Mouse (Mus musculus) small intestine, adult 2 months (tissue): Measurements from ENCODE around the gene Llcfc1. TPM values are rescaled to one million over a fixed set of nuclear protein-coding genes. Genes with fewer than 3 reads are reported as not detected.

Experiments used
- H3K27ac ChIP-seq: fragments of 200-500 bp; 2 replicates; pipeline ENCODE4 v1.5.1; 2012; ENCODE audit warnings: low read depth, low read length, control low read depth, inconsistent platforms; ENCODE audit not compliant: insufficient read depth
- H3K27me3 ChIP-seq: fragments of 200-500 bp; 2 replicates; pipeline ENCODE4 v1.6.1; 2012; ENCODE audit warnings: mild to moderate bottlenecking, moderate library complexity, low read length, inconsistent platforms; ENCODE audit not compliant: control insufficient read depth, insufficient read depth
- H3K36me3 ChIP-seq: fragments of 200-500 bp; 2 replicates; pipeline ENCODE4 v1.6.1; 2012; ENCODE audit warnings: mild to moderate bottlenecking, low read length, control low read depth, inconsistent platforms; ENCODE audit not compliant: control insufficient read depth, insufficient read depth
- H3K4me1 ChIP-seq: fragments of 200-500 bp; 2 replicates; pipeline ENCODE4 v1.6.1; 2012; ENCODE audit warnings: low read length, inconsistent platforms, mixed read lengths; ENCODE audit not compliant: control insufficient read depth, insufficient read depth, insufficient read length
- H3K4me3 ChIP-seq: fragments of 200-500 bp; 2 replicates; pipeline ENCODE4 v1.5.1; 2012; ENCODE audit warnings: low read depth, mild to moderate bottlenecking, control low read depth, inconsistent platforms, low read length, moderate library complexity
- CTCF ChIP-seq: fragments of 200-500 bp; IDR thresholded peaks from 2 replicates; pipeline ENCODE4 v1.5.1; 2012; ENCODE audit warnings: low read depth, mild to moderate bottlenecking, control low read depth, inconsistent platforms, low read length, moderate library complexity, mixed read lengths; ENCODE audit not compliant: insufficient replicate concordance, insufficient read length; ENCODE audit errors: extremely low read depth
- POLR2A ChIP-seq: fragments of 200-500 bp; IDR thresholded peaks from 2 replicates; pipeline ENCODE4 v1.6.1; 2012; ENCODE audit warnings: low read depth, mild to moderate bottlenecking, control low read depth, inconsistent platforms, low read length, moderate library complexity
- WGBS: fragments of 180-500 bp; shearing (Covaris S2); methylation state at CpG from one replicate; pipeline ENCODE4 v1.1.7; 2018; 5-methylcytosine and 5-hydroxymethylcytosine counted together
- polyA plus RNA-seq: library from polyadenylated mRNA; depleted of rRNA; stranded (reverse); fragments of >200 nt; gene quantifications from 2 replicates; pipeline ENCODE4 v1.2.3, GENCODE M21; 2012

Gene Llcfc1
- polyA plus RNA-seq, 1 experiment, result not detected

DNA sequence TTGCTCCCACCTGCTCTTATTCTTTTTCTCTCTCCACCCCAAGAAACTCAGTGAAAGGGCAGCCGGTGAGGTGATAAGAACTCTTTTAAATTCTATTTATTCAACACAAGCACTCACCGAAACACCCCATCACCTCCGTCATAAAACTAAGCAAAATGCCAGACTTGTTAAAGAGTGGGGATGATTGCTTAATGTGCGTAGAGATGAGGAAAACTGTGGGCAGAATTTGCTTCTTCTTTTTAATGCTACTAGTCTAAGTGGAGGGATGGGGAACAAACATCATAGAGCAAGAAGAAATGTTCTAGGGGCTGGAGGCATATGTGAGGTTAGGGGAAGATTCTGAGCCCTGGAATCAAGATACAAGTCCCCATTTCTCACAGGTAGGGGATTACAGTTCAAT is 41.5 kb upstream of the Llcfc1 start:
- WGBS, result 68% methylated on average over 4 of the region's 4 CpGs
- H3K36me3 ChIP-seq, result no peaks in the 10 kb centered on the region
- no peaks in the 10 kb centered on the region for H3K27me3 ChIP-seq
- no peak overlapping the region for H3K27ac ChIP-seq
- no peak overlapping the region for H3K4me3 ChIP-seq
- H3K4me1 ChIP-seq, result no peaks in the 10 kb centered on the region
- TF ChIP-seq CTCF (no peak), POLR2A (no peak)

GRCm38 (mm10) chr6:41643227-41643626 is 41.0 kb upstream of the Llcfc1 start:
- no peaks in the 10 kb centered on the region for H3K4me1 ChIP-seq
- TF ChIP-seq CTCF, result no peak
- TF ChIP-seq POLR2A, result no peak
- no peaks in the 10 kb centered on the region for H3K36me3 ChIP-seq
- WGBS, result 56% methylated on average over 3 of the region's 3 CpGs
- no peaks in the 10 kb centered on the region for H3K27me3 ChIP-seq
- no peak overlapping the region for H3K4me3 ChIP-seq
- no peak overlapping the region for H3K27ac ChIP-seq

DNA sequence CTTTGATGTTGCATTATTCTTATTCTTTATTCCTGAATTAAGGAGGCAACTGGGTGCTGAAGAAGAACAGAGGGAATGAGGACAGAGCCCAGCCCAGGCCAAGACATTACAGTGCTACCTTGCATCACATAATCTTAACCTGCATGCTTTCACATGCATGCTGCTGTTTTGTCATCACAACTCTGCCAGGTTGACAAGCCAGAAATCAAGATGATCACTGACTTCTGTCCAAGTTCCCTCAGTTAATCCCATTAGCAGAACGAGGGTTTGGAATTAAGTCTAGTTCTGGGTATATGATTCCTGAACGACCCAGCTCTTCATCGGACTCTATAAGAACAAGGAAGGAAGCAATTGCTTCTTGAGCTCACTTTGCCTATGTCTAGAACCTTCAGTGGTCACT is 38.0 kb upstream of the Llcfc1 start:
- WGBS, result 83% methylated on average over 3 of the region's 3 CpGs
- H3K27ac ChIP-seq, result no peak overlapping the region
- H3K4me1 ChIP-seq, result no peaks in the 10 kb centered on the region
- no peaks in the 10 kb centered on the region for H3K27me3 ChIP-seq
- TF ChIP-seq CTCF (no peak), POLR2A (no peak)
- H3K4me3 ChIP-seq, result no peak overlapping the region
- H3K36me3 ChIP-seq, result no peaks in the 10 kb centered on the region

DNA sequence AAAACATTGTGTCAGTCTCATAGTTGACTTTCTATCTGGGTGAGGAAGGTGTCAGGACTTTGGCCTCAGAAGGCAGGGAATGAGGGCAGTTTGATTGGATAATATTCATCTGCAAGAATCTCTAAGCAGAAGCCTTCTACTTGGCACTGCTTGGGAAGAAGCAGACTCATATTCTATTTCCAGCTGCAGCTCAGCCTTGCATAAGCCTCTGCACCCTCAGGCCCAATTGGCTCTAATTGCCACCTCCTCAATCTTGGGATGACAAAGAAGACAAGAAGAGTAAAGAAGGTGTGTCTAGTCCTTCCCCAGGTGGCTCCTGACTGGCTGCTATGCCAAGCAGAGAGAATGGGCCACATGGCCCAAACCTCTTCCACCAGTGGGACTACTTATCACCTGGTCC is 37.6 kb upstream of the Llcfc1 start:
- no peaks in the 10 kb centered on the region for H3K4me1 ChIP-seq

DNA sequence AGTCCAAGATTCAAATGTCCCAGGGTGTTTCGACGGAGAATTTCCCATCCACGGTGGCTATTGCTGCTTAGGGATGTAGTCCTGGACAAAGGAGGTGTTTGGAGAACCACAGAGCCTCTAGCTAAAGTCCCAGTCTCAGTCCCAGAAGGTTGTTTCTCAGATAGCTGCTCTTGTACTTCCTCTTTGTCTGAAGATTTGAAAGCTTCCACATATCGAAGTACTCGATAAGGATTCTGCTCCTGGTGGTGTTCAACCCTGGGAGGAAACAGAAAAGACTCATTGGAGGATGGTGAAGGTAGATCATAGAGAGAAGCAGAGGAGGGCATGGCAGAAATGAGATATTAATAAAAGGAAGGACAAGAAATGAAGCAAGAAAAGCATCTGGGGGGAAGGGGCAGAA is 31.1 kb upstream of the Llcfc1 start:
- TF ChIP-seq CTCF (no peak), POLR2A (no peak)
- H3K27me3 ChIP-seq, result no peaks in the 10 kb centered on the region
- no peak overlapping the region for H3K27ac ChIP-seq
- no peak overlapping the region for H3K4me3 ChIP-seq
- no peaks in the 10 kb centered on the region for H3K36me3 ChIP-seq
- 91% methylated on average over 5 of the region's 5 CpGs for WGBS
- H3K4me1 ChIP-seq, result no peaks in the 10 kb centered on the region

More for the DNA sequence above, 37.6 kb upstream of the Llcfc1 start:
- TF ChIP-seq CTCF, result no peak
- no peak for TF ChIP-seq POLR2A
- Histone ChIP-seq H3K36me3 (no peaks in the 10 kb centered on the region), H3K27me3 (no peaks in the 10 kb centered on the region), H3K27ac (no peak overlapping the region), H3K4me3 (no peak overlapping the region)

DNA sequence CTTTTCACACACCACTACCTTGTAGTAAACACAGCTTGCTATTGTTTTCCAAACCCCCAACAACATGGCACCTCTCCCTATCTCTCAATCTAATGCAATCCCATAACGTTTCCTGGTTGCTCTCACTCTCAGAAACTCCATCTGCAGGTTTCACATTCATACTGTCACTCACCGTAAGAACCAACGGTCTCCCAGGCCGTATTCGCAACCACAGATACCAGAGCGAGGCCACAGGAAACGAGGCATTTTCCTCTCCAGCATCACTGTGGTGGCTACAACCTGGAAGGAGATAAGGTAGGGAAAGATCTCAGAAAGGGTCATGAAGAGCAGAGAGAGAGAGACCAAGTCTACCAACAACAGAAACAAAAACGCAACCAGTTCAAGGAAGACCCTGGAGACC is 29.6 kb upstream of the Llcfc1 start:
- no peak overlapping the region for H3K4me3 ChIP-seq
- WGBS, result 79% methylated on average over 8 of the region's 8 CpGs
- no peak for TF ChIP-seq CTCF
- no peak for TF ChIP-seq POLR2A

DNA sequence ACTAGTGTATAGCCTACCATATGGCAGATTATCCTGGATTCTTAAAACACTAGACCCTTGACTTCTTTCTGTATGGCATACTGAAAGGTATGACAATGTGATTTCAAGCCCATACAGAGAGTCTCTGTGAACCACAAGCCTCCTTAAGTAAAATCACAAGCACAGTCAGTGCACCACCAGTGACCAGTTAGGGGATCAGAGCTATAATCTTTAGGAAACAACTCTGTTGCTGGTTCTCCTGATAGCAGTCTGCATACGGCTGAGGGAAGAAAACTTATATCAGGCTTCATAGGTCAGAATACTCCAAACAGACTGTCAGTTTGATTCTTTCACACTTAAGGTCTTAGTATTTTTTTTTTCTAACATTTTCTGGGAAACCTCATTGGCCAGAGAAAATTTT is 25.7 kb upstream of the Llcfc1 start:
- no peak overlapping the region for H3K4me3 ChIP-seq
- no peak overlapping the region for H3K27ac ChIP-seq
- no peaks in the 10 kb centered on the region for H3K27me3 ChIP-seq
- TF ChIP-seq CTCF (no peak), POLR2A (no peak)
- 70% methylated on average over 1 of the region's 1 CpGs for WGBS
- no peaks in the 10 kb centered on the region for H3K36me3 ChIP-seq
- no peaks in the 10 kb centered on the region for H3K4me1 ChIP-seq

More for the DNA sequence above, 29.6 kb upstream of the Llcfc1 start:
- H3K27ac ChIP-seq, result no peak overlapping the region
- no peaks in the 10 kb centered on the region for H3K27me3 ChIP-seq
- no peaks in the 10 kb centered on the region for H3K4me1 ChIP-seq
- H3K36me3 ChIP-seq, result no peaks in the 10 kb centered on the region

DNA sequence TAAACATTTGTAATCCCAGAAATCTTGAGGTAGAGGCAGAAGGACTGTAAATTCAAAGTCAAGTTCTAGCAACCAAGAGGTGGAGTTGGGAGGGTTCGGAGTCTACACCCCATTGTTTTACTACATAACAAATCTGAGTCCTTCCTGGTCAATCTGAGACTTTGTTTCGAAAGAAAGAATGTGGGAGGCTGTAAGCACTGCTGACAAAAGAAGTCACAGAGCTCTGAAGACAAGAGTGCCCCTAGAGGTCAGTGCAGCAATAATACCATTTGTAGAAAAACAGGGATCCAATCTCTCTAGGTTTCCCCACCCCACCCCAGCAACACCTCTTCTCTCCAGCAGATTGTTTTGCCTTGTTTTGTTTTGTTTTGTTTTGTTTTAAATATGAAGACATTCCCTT is 21.9 kb upstream of the Llcfc1 start:
- H3K27me3 ChIP-seq, result no peaks in the 10 kb centered on the region
- H3K27ac ChIP-seq, result no peak overlapping the region
- TF ChIP-seq POLR2A (no peak), CTCF (no peak)
- H3K4me3 ChIP-seq, result no peak overlapping the region
- no peaks in the 10 kb centered on the region for H3K4me1 ChIP-seq
- 16% methylated on average over 2 of the region's 2 CpGs for WGBS
- no peaks in the 10 kb centered on the region for H3K36me3 ChIP-seq
